Mouse (Mus musculus): ENCODE results near the gene Il19.

DNA sequence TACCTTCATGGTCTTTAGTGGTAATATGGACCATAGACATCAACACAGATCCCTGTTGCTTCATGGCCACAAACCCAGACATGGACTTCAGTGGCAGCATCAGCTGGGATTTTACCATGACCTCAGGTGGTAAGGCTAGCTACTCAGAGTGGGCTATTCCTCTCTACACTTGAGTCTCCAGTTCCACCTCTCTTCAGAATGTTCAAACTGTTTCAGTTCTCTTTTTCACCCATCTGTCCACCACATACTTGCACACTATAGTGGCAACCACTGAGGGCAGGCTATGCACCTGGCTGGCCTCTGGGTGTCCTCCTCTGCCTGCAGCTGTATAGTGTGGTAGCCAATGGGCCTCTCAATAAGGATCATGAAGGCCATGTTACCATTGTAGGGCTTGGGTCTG, 47.5 kb upstream of the Il19 start:
- no peak for TF ChIP-seq CTCF (IDR thresholded peaks at IDR 0.05; ENCODE audit: insufficient read depth, low read depth, low read length)
- no peak for TF ChIP-seq POLR2A (IDR thresholded peaks at IDR 0.05; ENCODE audit: insufficient read depth, low read depth, low read length)
